Mouse (Mus musculus): ENCODE results near the gene Arhgap24. TPM values are rescaled to one million over a fixed set of nuclear protein-coding genes. Genes with fewer than 3 reads are reported as not detected.

The Arhgap24 gene
- polyA plus RNA-seq (2014; fragmentation: Illumina TruSeq; extraction: RNeasy Lipid Tissue Mini Kit (QIAGEN cat#74804); ENCODE audit: low read depth, low replicate concordance), result 13.8 TPM

DNA sequence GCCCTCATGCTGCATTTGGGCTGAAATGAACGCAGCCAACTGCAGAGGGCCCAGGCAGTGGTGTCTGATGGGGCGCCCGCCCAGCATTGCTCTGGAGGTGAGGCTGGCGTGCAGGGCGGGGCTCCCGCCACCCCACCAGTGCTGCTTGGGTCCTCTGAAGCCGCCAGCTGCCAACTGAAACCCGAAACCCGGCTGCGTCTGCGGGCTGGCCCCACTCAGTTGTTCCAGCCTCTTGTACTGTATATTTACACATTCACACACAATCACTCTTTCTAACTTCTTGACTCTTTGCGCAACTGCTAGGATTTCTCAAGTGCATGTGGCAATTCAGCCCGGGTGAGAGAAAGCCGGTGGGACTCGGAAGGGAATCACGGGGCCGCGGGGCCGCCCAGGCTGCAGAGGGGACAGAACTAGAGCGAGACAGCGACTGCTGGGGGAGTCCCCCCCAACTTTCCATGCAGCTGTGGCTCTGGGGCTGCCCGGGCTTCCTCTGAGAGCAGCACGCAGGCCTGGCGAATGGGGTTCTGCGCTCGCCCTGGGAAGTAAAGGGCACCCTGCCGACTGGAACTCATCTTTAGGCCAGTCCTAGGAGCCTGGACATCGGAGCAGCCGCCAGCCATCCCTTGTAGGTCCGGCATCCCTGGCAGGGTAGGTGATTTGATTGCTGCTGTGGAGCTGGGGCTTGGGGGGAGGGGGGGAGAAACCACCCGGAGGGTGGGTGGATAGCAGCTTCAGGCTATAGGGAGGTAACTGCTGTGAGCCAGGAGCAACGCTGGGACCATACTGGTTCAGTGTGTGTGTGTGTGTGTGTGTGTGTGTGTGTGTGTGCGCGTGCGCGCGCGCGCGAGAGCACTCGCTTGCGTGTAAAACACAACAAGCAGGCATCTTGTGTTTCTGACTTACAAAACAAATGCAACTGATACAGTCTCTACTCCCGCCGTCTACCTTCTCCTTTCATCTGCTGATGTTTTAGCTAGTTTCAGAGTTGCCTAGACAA, at the start of gene Arhgap24:
TSS of gene Arhgap24 (plus strand) at position 177 of the 997 bp plus-strand sequence.

All from sigmoid colon, adult 10 weeks (tissue).